In the genomic region with DNA sequence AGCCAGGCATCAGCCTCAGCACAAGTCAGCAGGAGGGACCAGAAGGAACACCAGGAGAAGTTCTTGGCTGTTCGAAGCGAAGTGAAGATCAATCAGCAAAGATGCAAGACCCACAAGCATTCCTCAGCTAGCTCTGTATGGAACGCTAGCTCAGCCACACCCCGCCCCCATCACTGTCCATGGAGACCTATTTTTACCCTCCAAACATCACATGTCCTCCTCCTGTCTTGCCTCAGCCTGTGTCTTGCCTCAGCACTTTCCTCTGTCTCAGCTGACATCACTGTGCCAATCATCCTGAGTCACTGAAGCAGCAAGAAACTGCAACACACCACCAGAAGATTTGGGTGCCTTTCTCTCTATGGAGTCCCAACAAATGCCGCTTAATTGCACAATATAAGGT, we compare ENCODE assay signal across 26 mouse cellular contexts.
A peak's percentile ranks its signal among the peaks of the same experiment; 100 is the strongest.
DNase-seq lines count a peak whose midpoint lies in the region; ATAC-seq and TF ChIP-seq lines count a peak whose summit lies in the region.
"Had no signal": no experiment of that assay in that cellular context is flagged by ENCODE, and none has a peak within 500 bp of the region (broad histone marks: within the 10 kb centered on the region; RNA-seq: fewer than 3 reads in every experiment).

No protein-coding gene starts in this region.

- DNase-seq in heart, postnatal 0 days (ENCODE audit: low spot score), result peak; percentile 9
- no peak for DNase-seq in spleen, postnatal 14 days (ENCODE audit: low spot score in 2 of 2)
- DNase-seq: adrenal gland, adult 2 months; adrenal gland, postnatal 36 days; cerebellum, adult 18-20 months; cerebellum, postnatal 10 days; kidney, adult 11 months; kidney, postnatal 25 days; liver; lung, adult 2 months; lung, postnatal 10 days; right cerebral cortex, adult 18-20 months; right cerebral cortex, postnatal 4 days; thymus, adult 2 months; thymus, postnatal 36 days had no signal

- H3K9ac ChIP-seq in heart, embryonic 12.5 days, result no peak overlapping the region
- no peak overlapping the region for H3K9ac ChIP-seq in heart, postnatal 0 days (replicated peaks; ENCODE audit: low read depth, low read length)
- no peak overlapping the region for H3K9ac ChIP-seq in intestine, embryonic 16.5 days (ENCODE audit: low read depth, low read length)
- H3K9ac ChIP-seq: hindbrain, embryonic 14.5 days; kidney, embryonic 15.5 days; liver, embryonic 14.5 days; midbrain, embryonic 15.5 days had no signal

- peaks cover 9% of the 10 kb centered on the region for H3K9me3 ChIP-seq in megakaryocyte, embryonic 14.5 days
- no peaks in the 10 kb centered on the region for H3K9me3 ChIP-seq in heart, embryonic 12.5 days (replicated peaks)
- H3K9me3 ChIP-seq in heart, postnatal 0 days (replicated peaks; ENCODE audit: control insufficient read depth, low read length), result no peaks in the 10 kb centered on the region
- H3K9me3 ChIP-seq in intestine, embryonic 16.5 days (ENCODE audit: control insufficient read depth, low read length), result no peaks in the 10 kb centered on the region
- H3K9me3 ChIP-seq: kidney, embryonic 15.5 days; midbrain, embryonic 15.5 days had no signal

- H3K27ac ChIP-seq in heart, embryonic 12.5 days (ENCODE audit: poor library complexity, severe bottlenecking), result no peak overlapping the region
- no peak overlapping the region for H3K27ac ChIP-seq in heart, postnatal 0 days (ENCODE audit: low read depth)
- no peak overlapping the region for H3K27ac ChIP-seq in intestine, embryonic 16.5 days (ENCODE audit: low read length)
- H3K27ac ChIP-seq: hindbrain, embryonic 14.5 days; kidney, embryonic 15.5 days; liver, embryonic 14.5 days; midbrain, embryonic 15.5 days had no signal

- peak overlapping the region; percentile 17; the same call in 1 of the 2 replicates for H3K4me2 ChIP-seq in heart, embryonic 12.5 days
- H3K4me2 ChIP-seq in heart, postnatal 0 days (ENCODE audit: low read depth, low read length), result no peak overlapping the region
- no peak overlapping the region for H3K4me2 ChIP-seq in intestine, embryonic 16.5 days (ENCODE audit: low read depth, low read length)
- H3K4me2 ChIP-seq: hindbrain, embryonic 14.5 days; kidney, embryonic 15.5 days; midbrain, embryonic 15.5 days had no signal

- H3K36me3 ChIP-seq in megakaryocyte, embryonic 14.5 days (replicated peaks; ENCODE audit: low read length), result no peaks in the 10 kb centered on the region
- H3K36me3 ChIP-seq in heart, embryonic 12.5 days, result no peaks in the 10 kb centered on the region
- H3K36me3 ChIP-seq in heart, postnatal 0 days (replicated peaks; ENCODE audit: control insufficient read depth, insufficient read depth, low read length), result no peaks in the 10 kb centered on the region
- no peaks in the 10 kb centered on the region for H3K36me3 ChIP-seq in intestine, embryonic 16.5 days (ENCODE audit: control insufficient read depth, insufficient read depth, low read length)
- H3K36me3 ChIP-seq: kidney, embryonic 15.5 days; midbrain, embryonic 15.5 days had no signal

- no peaks in the 10 kb centered on the region for H3K27me3 ChIP-seq in megakaryocyte, embryonic 14.5 days (replicated peaks)
- no peaks in the 10 kb centered on the region for H3K27me3 ChIP-seq in heart, embryonic 12.5 days (replicated peaks)
- no peaks in the 10 kb centered on the region for H3K27me3 ChIP-seq in heart, postnatal 0 days (ENCODE audit: control insufficient read depth, insufficient read depth, low read length)
- H3K27me3 ChIP-seq in intestine, embryonic 16.5 days (replicated peaks; ENCODE audit: control insufficient read depth, insufficient read depth, low read length), result no peaks in the 10 kb centered on the region
- H3K27me3 ChIP-seq: kidney, embryonic 15.5 days; midbrain, embryonic 15.5 days had no signal

- ATAC-seq in megakaryocyte, adult 5-6 weeks (ENCODE audit: poor library complexity, severe bottlenecking), result no peak
- no peak for ATAC-seq in heart, embryonic 12.5 days (ENCODE audit: insufficient number of reproducible peaks, low FRiP score)
- ATAC-seq in heart, postnatal 0 days (ENCODE audit: insufficient read depth, low read depth), result peak; percentile 63
- no peak for ATAC-seq in intestine, embryonic 16.5 days
- ATAC-seq in megakaryocyte progenitor cell, adult 5-6 weeks (replicated peaks; ENCODE audit: poor library complexity), result no peak
- ATAC-seq: forebrain, embryonic 16.5 days; midbrain, embryonic 15.5 days had no signal

- TF ChIP-seq CTCF in heart, postnatal 0 days (IDR thresholded peaks at IDR 0.05; ENCODE audit: low read depth), result no peak

- WGBS in heart, embryonic 12.5 days, result 48% methylated on average over 5 of the region's 5 CpGs
- 52% methylated on average over 5 of the region's 5 CpGs for WGBS in heart, postnatal 0 days
- WGBS in intestine, embryonic 16.5 days, result 80% methylated on average over 5 of the region's 5 CpGs

- H3K4me1 ChIP-seq in megakaryocyte, embryonic 14.5 days, result peaks cover 4% of the 10 kb centered on the region; the same call in 1 of the 2 replicates
- peaks cover 8% of the 10 kb centered on the region; the same call in 1 of the 2 replicates for H3K4me1 ChIP-seq in heart, embryonic 12.5 days (replicated peaks)
- no peaks in the 10 kb centered on the region for H3K4me1 ChIP-seq in heart, postnatal 0 days (ENCODE audit: control insufficient read depth, insufficient read depth)
- no peaks in the 10 kb centered on the region for H3K4me1 ChIP-seq in intestine, embryonic 16.5 days (ENCODE audit: control insufficient read depth, insufficient read depth, low read length)
- H3K4me1 ChIP-seq: kidney, embryonic 15.5 days; midbrain, embryonic 15.5 days had no signal

- TF ChIP-seq EP300 in heart, postnatal 0 days (IDR thresholded peaks at IDR 0.05; ENCODE audit: low read depth), result no peak

- H3K4me3 ChIP-seq in megakaryocyte, embryonic 14.5 days (replicated peaks), result peak overlapping the region; percentile 21
- no peak overlapping the region for H3K4me3 ChIP-seq in heart, embryonic 12.5 days
- H3K4me3 ChIP-seq in heart, postnatal 0 days (ENCODE audit: low read depth, low read length), result no peak overlapping the region
- no peak overlapping the region for H3K4me3 ChIP-seq in intestine, embryonic 16.5 days (ENCODE audit: low read length)
- H3K4me3 ChIP-seq: erythroblast, embryonic 14.5 days; kidney, embryonic 15.5 days; midbrain, embryonic 15.5 days had no signal
